1 mouse cellular context compared by ENCODE assay signal in the genomic region with DNA sequence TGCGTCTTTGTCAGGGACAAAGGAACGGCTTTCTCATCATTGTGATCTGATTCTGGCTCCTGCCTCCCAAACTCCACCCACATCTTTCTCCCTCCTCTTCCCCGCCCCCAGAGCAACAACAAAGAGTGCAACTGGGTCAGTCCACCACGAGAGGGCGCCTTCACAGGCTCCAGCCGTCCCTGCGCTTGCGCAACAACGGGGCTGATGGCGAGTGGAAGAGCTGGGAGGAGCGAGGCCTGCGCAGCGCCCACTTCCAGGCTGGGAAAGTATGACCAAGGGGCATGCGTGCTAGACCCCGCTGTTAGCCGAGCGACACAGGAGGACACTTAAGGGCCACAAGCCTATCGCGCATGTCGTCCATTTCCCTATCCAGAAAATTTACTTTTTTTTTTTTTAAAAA.
A peak's percentile ranks its signal among the peaks of the same experiment; 100 is the strongest.
TF ChIP-seq lines count a peak whose summit lies in the region.

No protein-coding gene starts in this region.

TF ChIP-seq in CH12.LX, 34 proteins besides CTCF, POLR2A, EP300 and RAD21:
- peak; percentile 84 for TF ChIP-seq IRF4 (IDR thresholded peaks at IDR 0.05; ENCODE audit: low read depth, low read length)
- peak; percentile 98 for TF ChIP-seq MAZ (IDR thresholded peaks at IDR 0.05; ENCODE audit: low read depth, low read length)
- peak; percentile 36 for TF ChIP-seq JUN (IDR thresholded peaks at IDR 0.05; ENCODE audit: insufficient read depth, low read depth, low read length)
- peak; percentile 72; the same call in 1 of the 2 replicates for TF ChIP-seq RCOR1 (conservative IDR thresholded peaks at IDR 0.05; ENCODE audit: low read depth, low read length)
- peak; percentile 65; the same call in 1 of the 2 replicates for TF ChIP-seq TBP (conservative IDR thresholded peaks at IDR 0.05; ENCODE audit: low read depth, low read length)
- no peak for TF ChIP-seq USF2 (conservative IDR thresholded peaks at IDR 0.05; ENCODE audit: low read depth, low read length)
- TF ChIP-seq GABPA (IDR thresholded peaks at IDR 0.05; ENCODE audit: insufficient replicate concordance, low read depth, low read length) = no peak
- TF ChIP-seq SIN3A (IDR thresholded peaks at IDR 0.05; ENCODE audit: low read length) = peak; percentile 63; the same call in 1 of the 2 replicates
- no peak; the same call in none of the 2 replicates for TF ChIP-seq MXI1 (IDR thresholded peaks at IDR 0.05; ENCODE audit: low read depth, low read length)
- TF ChIP-seq UBTF (IDR thresholded peaks at IDR 0.05; ENCODE audit: low read depth, low read length) = no peak
- peak; percentile 76 for TF ChIP-seq HCFC1 (IDR thresholded peaks at IDR 0.05; ENCODE audit: low read depth, low read length)
- TF ChIP-seq ZKSCAN1 (IDR thresholded peaks at IDR 0.05; ENCODE audit: borderline replicate concordance, low read depth, low read length) = no peak
- TF ChIP-seq MAFK (IDR thresholded peaks at IDR 0.05; ENCODE audit: insufficient replicate concordance, low read length) = no peak
- TF ChIP-seq POLR2AphosphoS2 (IDR thresholded peaks at IDR 0.05; ENCODE audit: low read depth, low read length) = no peak
- TF ChIP-seq CHD1 (IDR thresholded peaks at IDR 0.05; ENCODE audit: low read depth, low read length) = no peak
- peak; percentile 46; the same call in 1 of the 2 replicates for TF ChIP-seq BHLHE40 (IDR thresholded peaks at IDR 0.05; ENCODE audit: low read depth, low read length)
- peak; percentile 80; the same call in 1 of the 2 replicates for TF ChIP-seq MYC (IDR thresholded peaks at IDR 0.05; ENCODE audit: low read depth, low read length)
- TF ChIP-seq CHD2 (IDR thresholded peaks at IDR 0.05; ENCODE audit: low read length) = peak; percentile 90
- no peak for TF ChIP-seq JUND (conservative IDR thresholded peaks at IDR 0.05; ENCODE audit: low read depth, low read length)
- peak; percentile 73; the same call in 1 of the 2 replicates for TF ChIP-seq MAX (IDR thresholded peaks at IDR 0.05; ENCODE audit: low read length)
- TF ChIP-seq NELFE (IDR thresholded peaks at IDR 0.05; ENCODE audit: low read depth, low read length) = peak; percentile 93
- TF ChIP-seq ZMIZ1 (IDR thresholded peaks at IDR 0.05; ENCODE audit: low read depth, low read length) = no peak
- TF ChIP-seq ETS1 (conservative IDR thresholded peaks at IDR 0.05; ENCODE audit: low read depth, low read length) = peak; percentile 64
- TF ChIP-seq ZNF384 (IDR thresholded peaks at IDR 0.05; ENCODE audit: low read depth, low read length) = peak; percentile 84
- TF ChIP-seq ELF1 (IDR thresholded peaks at IDR 0.05; ENCODE audit: low read depth, low read length) = peak; percentile 84
- peak; percentile 83 for TF ChIP-seq MEF2A (IDR thresholded peaks at IDR 0.05; ENCODE audit: borderline replicate concordance, low read depth, low read length)
- TF ChIP-seq KAT2A (IDR thresholded peaks at IDR 0.05; ENCODE audit: insufficient replicate concordance, low read length) = no peak
- TF ChIP-seq SMC3 (IDR thresholded peaks at IDR 0.05; ENCODE audit: low read depth, low read length) = peak; percentile 99
- no peak for TF ChIP-seq USF1 (IDR thresholded peaks at IDR 0.05; ENCODE audit: low read depth, low read length)
- TF ChIP-seq TCF12 (IDR thresholded peaks at IDR 0.05; ENCODE audit: low read depth, low read length) = peak; percentile 87
- TF ChIP-seq E2F4 (IDR thresholded peaks at IDR 0.05; ENCODE audit: insufficient replicate concordance, low read depth, low read length) = no peak
- peak; percentile 98 for TF ChIP-seq NRF1 (IDR thresholded peaks at IDR 0.05; ENCODE audit: low read depth, low read length)
- TF ChIP-seq ZC3H11A (IDR thresholded peaks at IDR 0.05; ENCODE audit: low read depth, low read length) = peak; percentile 29; the same call in 1 of the 2 replicates
- no peak for TF ChIP-seq PAX5 (IDR thresholded peaks at IDR 0.05; ENCODE audit: low read length)
